Mouse (Mus musculus) heart, postnatal 0 days (tissue): ENCODE results near the gene Cd80. TPM values are rescaled to one million over a fixed set of nuclear protein-coding genes. Genes with fewer than 3 reads are reported as not detected.
"Not testable (repeated sequence)": the region's sequence is repeated elsewhere in the genome, so short reads cannot be mapped to it uniquely, and the experiment has no call there.

Experiments
- ATAC-seq: fragments of 200-750 bp; cut with Nextera tagmentation; 2 replicates; pipeline ENCODE4 v1.8.0; 2017; ENCODE audit warnings: low read depth, moderate number of reproducible peaks, moderate library complexity; ENCODE audit not compliant: insufficient read depth
- DNase-seq: peaks from one replicate; pipeline ENCODE4 v3.0.0-alpha.2; 2016; ENCODE audit warnings: low spot score
- H3K27ac ChIP-seq: fragments of 300-500 bp; sonication (generic); 2 replicates; pipeline ENCODE4 v1.5.1; 2014; ENCODE audit warnings: low read depth, mild to moderate bottlenecking
- H3K27me3 ChIP-seq: fragments of 300-500 bp; sonication (generic); 2 replicates; pipeline ENCODE4 v1.6.1; 2014; ENCODE audit warnings: low read length, mixed read lengths; ENCODE audit not compliant: control insufficient read depth, insufficient read depth
- H3K36me3 ChIP-seq: fragments of 300-500 bp; sonication (generic); replicated peaks from 2 replicates; pipeline ENCODE4 v1.6.1; 2014; ENCODE audit warnings: low read length, mixed read lengths; ENCODE audit not compliant: control insufficient read depth, insufficient read depth
- H3K4me1 ChIP-seq: fragments of 300-500 bp; sonication (generic); 2 replicates; pipeline ENCODE4 v1.6.1; 2014; ENCODE audit warnings: antibody characterized with exemption; ENCODE audit not compliant: control insufficient read depth, insufficient read depth
- H3K4me2 ChIP-seq: fragments of 300-500 bp; sonication (generic); 2 replicates; pipeline ENCODE4 v1.6.1; 2014; ENCODE audit warnings: low read depth, mild to moderate bottlenecking, low read length, moderate library complexity
- H3K4me3 ChIP-seq: fragments of 300-500 bp; sonication (generic); 2 replicates; pipeline ENCODE4 v1.5.1; 2014; ENCODE audit warnings: low read depth, low read length
- H3K9ac ChIP-seq: fragments of 300-500 bp; sonication (generic); replicated peaks from 2 replicates; pipeline ENCODE4 v1.6.1; 2014; ENCODE audit warnings: low read depth, low read length, mixed read lengths
- H3K9me3 ChIP-seq: fragments of 300-500 bp; sonication (generic); replicated peaks from 2 replicates; pipeline ENCODE4 v1.6.1; 2016; ENCODE audit warnings: low read length; ENCODE audit not compliant: control insufficient read depth
- CTCF ChIP-seq: IDR thresholded peaks from 2 replicates; pipeline ENCODE4 v1.5.1; 2016; ENCODE audit warnings: antibody characterized with exemption, control low read depth, low read depth
- EP300 ChIP-seq: IDR thresholded peaks from 2 replicates; pipeline ENCODE4 v1.6.1; 2016; ENCODE audit warnings: antibody characterized with exemption, low read depth
- WGBS: fragments of 180-500 bp; shearing (Covaris S2); extraction: QIAGEN DNeasy Blood & Tissue Kit; methylation state at CpG from one replicate; pipeline ENCODE4 v1.1.7; 2014; 5-methylcytosine and 5-hydroxymethylcytosine counted together
- polyA plus RNA-seq: library from polyadenylated mRNA; unstranded; fragments of >200 nt; fragmentation: Nextera tagmentation; extraction: Ambion mirVana; gene quantifications from 2 replicates; pipeline ENCODE4 v1.2.1, GENCODE M21; 2015
- total RNA-seq: library from RNA; depleted of rRNA; stranded (reverse); fragments of >200 nt; gene quantifications from 2 replicates; pipeline ENCODE4 v1.2.3, GENCODE M21; 2014; ENCODE audit warnings: low replicate concordance

Cd80 gene
- total and polyA plus RNA-seq, 2 experiments from 2014 or later: 0.15 to 0.34 TPM

DNA sequence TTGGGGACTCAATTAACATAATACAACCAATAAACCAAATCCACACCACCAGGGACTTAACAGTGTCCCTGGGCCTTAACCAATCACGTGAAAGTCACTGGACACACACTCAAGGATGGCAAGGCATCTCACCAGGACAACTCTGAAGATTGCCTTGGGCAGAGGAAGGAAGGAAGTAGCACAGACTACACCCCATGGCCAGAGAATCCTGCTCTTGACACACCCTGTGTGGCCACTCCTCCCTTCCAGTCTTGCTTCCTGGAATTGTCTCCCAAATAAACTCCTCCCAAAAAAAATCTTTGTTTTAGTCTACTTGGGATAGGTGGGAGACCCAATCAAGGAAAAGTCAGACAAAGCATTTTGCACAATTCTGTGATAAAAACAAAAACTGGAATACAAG, 10.3 kb upstream of the Cd80 start:
- Histone ChIP-seq H3K27ac (no peak overlapping the region), H3K4me2 (no peak overlapping the region), H3K4me1 (no peaks in the 10 kb centered on the region), H3K9me3 (no peaks in the 10 kb centered on the region), H3K36me3 (peaks cover 48% of the 10 kb centered on the region), H3K27me3 (no peaks in the 10 kb centered on the region), H3K9ac (no peak overlapping the region), H3K4me3 (no peak overlapping the region)
- 85% methylated on average over 1 of the region's 1 CpGs for WGBS
- ATAC-seq (no peak), DNase-seq (no peak)
- TF ChIP-seq CTCF: no peak
- TF ChIP-seq EP300: no peak

- Histone ChIP-seq H3K36me3 (peaks cover 53% of the 10 kb centered on the region), H3K27me3 (no peaks in the 10 kb centered on the region), H3K9ac (no peak overlapping the region), H3K4me1 (no peaks in the 10 kb centered on the region), H3K4me3 (no peak overlapping the region), H3K27ac (no peak overlapping the region), H3K4me2 (no peak overlapping the region), H3K9me3 (no peaks in the 10 kb centered on the region)
- 97% methylated on average over 20 of the region's 20 CpGs for WGBS
- DNase-seq: no peak
- no peak for TF ChIP-seq EP300
- no peak for TF ChIP-seq CTCF
- no peak for ATAC-seq
Measured at GRCm38 (mm10) chr16:38445576-38445975, 9.8 kb upstream of the Cd80 start.

GRCm38 (mm10) chr16:38446141-38446540, 9.2 kb upstream of the Cd80 start:
- H3K9me3 ChIP-seq, H3K4me2 ChIP-seq, H3K4me3 ChIP-seq, H3K27me3 ChIP-seq, H3K9ac ChIP-seq, DNase-seq, ATAC-seq, H3K27ac ChIP-seq, H3K4me1 ChIP-seq: not testable (repeated sequence)
- peaks cover 53% of the 10 kb centered on the region for H3K36me3 ChIP-seq
- 93% methylated on average over 2 of the region's 2 CpGs for WGBS

DNA sequence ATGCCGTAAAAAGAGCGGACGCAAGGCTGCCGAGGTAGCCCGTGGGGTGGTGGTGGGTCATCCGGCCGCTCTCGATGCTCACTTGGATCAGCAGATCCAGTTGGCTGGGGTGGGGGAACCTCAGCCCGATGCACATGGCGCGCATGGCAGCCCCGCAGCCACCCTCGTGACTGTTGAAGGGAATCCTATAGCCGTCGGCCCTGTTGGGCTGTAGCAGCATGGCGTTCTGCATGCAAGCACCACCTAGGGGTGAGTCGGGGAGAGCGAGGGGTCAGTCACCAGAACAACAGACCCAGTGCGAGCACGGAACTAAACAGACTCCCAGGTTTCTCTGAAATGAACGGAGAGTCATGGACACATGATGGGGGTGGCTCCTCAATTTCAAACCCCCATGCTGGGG, 8.0 kb upstream of the Cd80 start:
- Histone ChIP-seq H3K4me2 (no peak overlapping the region), H3K27me3 (no peaks in the 10 kb centered on the region), H3K4me3 (no peak overlapping the region), H3K9ac (no peak overlapping the region), H3K4me1 (peaks cover 9% of the 10 kb centered on the region; the same call in 1 of the 2 replicates), H3K9me3 (no peaks in the 10 kb centered on the region), H3K36me3 (peaks cover 53% of the 10 kb centered on the region), H3K27ac (no peak overlapping the region)
- no peak for TF ChIP-seq CTCF
- WGBS: 88% methylated on average over 21 of the region's 21 CpGs
- DNase-seq: no peak
- no peak for ATAC-seq

DNA sequence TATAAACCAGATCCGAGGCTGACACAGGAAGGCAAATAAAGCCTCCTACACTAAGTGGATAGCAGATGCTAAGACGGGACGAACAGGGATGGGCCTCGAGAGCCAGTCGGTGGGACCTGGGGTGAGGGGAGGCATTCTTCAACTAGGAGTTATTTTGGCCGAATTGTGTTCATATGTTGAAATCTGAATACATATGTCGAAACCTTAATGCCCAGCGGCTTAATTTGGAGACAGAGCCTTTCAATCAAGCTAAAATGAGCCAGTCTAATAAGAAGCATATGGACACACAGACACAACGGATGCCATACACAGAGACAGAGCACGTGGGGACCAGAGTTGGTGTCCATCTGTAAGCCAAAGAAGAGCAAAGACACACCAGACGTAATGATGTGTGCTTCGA, 6.9 kb upstream of the Cd80 start:
- no peak for ATAC-seq
- H3K9ac ChIP-seq: no peak overlapping the region
- WGBS: 92% methylated on average over 12 of the region's 12 CpGs
- no peaks in the 10 kb centered on the region for H3K27me3 ChIP-seq
- no peak for TF ChIP-seq CTCF
- no peak for TF ChIP-seq EP300
- no peak for DNase-seq
- H3K9me3 ChIP-seq: no peaks in the 10 kb centered on the region
- H3K4me2 ChIP-seq: no peak overlapping the region
- H3K4me1 ChIP-seq: peaks cover 11% of the 10 kb centered on the region; the same call in 1 of the 2 replicates
- H3K27ac ChIP-seq: no peak overlapping the region
- H3K4me3 ChIP-seq: no peak overlapping the region
- peaks cover 53% of the 10 kb centered on the region for H3K36me3 ChIP-seq

DNA sequence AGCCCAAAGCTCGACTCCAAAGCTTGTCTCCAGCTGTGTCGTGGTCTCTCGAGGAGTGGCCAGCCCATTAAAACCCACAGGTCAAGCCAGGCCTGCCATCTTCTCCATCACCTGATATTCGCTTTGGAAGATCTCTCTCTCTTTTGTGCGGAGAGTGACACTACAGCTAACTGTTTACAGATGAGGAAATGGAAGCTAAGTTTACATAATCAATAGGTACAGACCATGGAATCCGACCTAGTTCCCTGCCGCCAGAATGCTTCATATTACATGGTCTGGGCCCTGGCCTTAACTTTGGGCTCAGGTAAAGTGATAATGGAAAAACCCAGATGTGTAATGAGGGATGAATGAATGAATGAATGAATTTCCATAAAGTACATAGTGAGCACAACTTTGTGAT, 4.7 kb upstream of the Cd80 start:
- 88% methylated on average over 7 of the region's 7 CpGs for WGBS
- no peak for ATAC-seq

More for the DNA sequence above, 4.7 kb upstream of the Cd80 start:
- TF ChIP-seq CTCF (no peak), EP300 (no peak)
- H3K36me3 ChIP-seq: peaks cover 40% of the 10 kb centered on the region
- H3K4me3 ChIP-seq: no peak overlapping the region
- H3K9ac ChIP-seq: no peak overlapping the region
- no peak overlapping the region for H3K4me2 ChIP-seq
- H3K9me3 ChIP-seq: no peaks in the 10 kb centered on the region
- DNase-seq: no peak
- H3K4me1 ChIP-seq: peaks cover 11% of the 10 kb centered on the region; the same call in 1 of the 2 replicates
- H3K27ac ChIP-seq: no peak overlapping the region
- H3K27me3 ChIP-seq: no peaks in the 10 kb centered on the region
